Mouse (Mus musculus): ENCODE measurements around the gene Sh2d6. TPM values are rescaled to one million over a fixed set of nuclear protein-coding genes. Genes with fewer than 3 reads are reported as not detected.

Sh2d6 gene
- total RNA-seq, 2 experiments from 2014 or later = 0.27 to 0.48 TPM

Other genes with a start within 250 kb of the Sh2d6 start
- gene Sftpb, start 217.1 kb downstream of the Sh2d6 start, total RNA-seq (2021) = under 1 TPM in 1 of 2 experiments, not detected in 1; 0.24 TPM
- 10 to 100 TPM; 28.4 to 29.3 TPM for gene Usp39, start 176.5 kb downstream of the Sh2d6 start, total RNA-seq (2021)
- gene 0610030E20Rik, start 174.4 kb downstream of the Sh2d6 start, total RNA-seq (2021) = 10 to 100 TPM; 26.6 to 29.5 TPM
- gene Tmem150a, start 166.3 kb downstream of the Sh2d6 start, total RNA-seq (2021) = 10 to 100 TPM; 27.8 to 27.9 TPM
- 100 to 1,000 TPM; 176 to 188 TPM for gene Rnf181, start 154.8 kb downstream of the Sh2d6 start, total RNA-seq (2021)
- gene Vamp5, start 141.2 kb downstream of the Sh2d6 start, total RNA-seq (2021) = 10 to 100 TPM; 25.2 to 46.6 TPM
- 100 to 1,000 TPM; 109 to 123 TPM for gene Vamp8, start 131.0 kb downstream of the Sh2d6 start, total RNA-seq (2021)
- 10 to 100 TPM; 42.4 to 42.7 TPM for gene Ggcx, start 107.4 kb downstream of the Sh2d6 start, total RNA-seq (2021)
- 100 to 1,000 TPM; 225 to 245 TPM for gene Mat2a, start 82.1 kb downstream of the Sh2d6 start, total RNA-seq (2021)
- gene Capg, start 22.7 kb upstream of the Sh2d6 start, total RNA-seq (2021) = 10 to 100 TPM; 28.1 to 33.5 TPM
- gene Elmod3, start 76.7 kb upstream of the Sh2d6 start, total RNA-seq (2021) = 10 to 100 TPM; 13.3 to 15.8 TPM
- gene Retsat, start 76.8 kb upstream of the Sh2d6 start, total RNA-seq (2021) = 100 to 1,000 TPM; 359 to 375 TPM
- gene Tgoln1, start 95.3 kb upstream of the Sh2d6 start, total RNA-seq (2021) = 100 to 1,000 TPM in 1 of 2 experiments, 10 to 100 TPM in 1; 92.7 to 121 TPM